Mouse (Mus musculus) monocyte, adult 59 days (primary cell): ENCODE results near the gene Palm. TPM values are rescaled to one million over a fixed set of nuclear protein-coding genes. Genes with fewer than 3 reads are reported as not detected.

Source experiments
- total RNA-seq, 2 experiments: library from RNA; stranded (reverse); gene quantifications; one replicate each; pipeline ENCODE4 v1.2.4; 2023

Gene Palm
- 10 to 100 TPM; 70.2 to 73.6 TPM for total RNA-seq

DNA sequence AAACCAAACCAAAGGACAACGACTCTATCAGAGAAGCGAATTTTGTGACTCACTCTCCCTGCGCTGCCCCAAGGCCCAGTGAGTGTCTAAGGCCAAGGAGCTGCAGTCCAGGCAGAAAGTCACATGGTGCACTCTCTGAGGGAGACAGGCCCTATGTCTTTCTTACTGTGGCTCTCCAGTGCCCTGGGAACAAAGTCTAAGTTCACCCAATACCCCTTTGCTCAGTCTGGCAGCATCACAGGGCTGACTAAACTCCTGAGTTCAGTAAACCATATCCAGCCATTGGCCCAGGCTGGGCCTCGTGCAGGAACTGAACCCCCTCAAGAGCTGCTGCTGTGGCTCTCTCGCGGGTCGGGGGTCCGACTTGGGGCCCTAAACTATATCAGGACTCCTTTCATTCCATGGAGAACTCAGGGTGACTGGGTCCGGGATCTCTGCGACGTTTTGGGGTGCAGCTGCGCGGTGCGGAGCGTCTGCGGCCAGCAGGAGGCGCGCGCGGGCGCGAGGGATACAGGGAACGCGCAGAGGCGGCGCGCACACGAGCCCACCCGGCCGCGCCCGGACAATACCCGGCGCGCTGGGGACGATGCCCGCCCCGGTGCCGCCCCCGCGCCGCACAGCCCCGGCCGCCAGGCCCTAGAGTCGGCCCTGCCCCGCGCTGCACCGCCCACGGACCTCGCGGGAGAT lies at the start of gene Palm:
Gene Palm, plus strand, starts transcription at position 522 of the 687 bp plus-strand sequence.

GRCm38 (mm10) chr10:79745898-79746773 lies 47.2 kb upstream of the Palm start, which contains the start of gene Polrmt:
TSS of gene Polrmt (minus strand) at chr10:79746581.

GRCm38 (mm10) chr10:79754856-79755516 lies 38.4 kb upstream of the Palm start, which contains the start of gene Fgf22:
TSS of gene Fgf22 (plus strand) at chr10:79755076.

DNA sequence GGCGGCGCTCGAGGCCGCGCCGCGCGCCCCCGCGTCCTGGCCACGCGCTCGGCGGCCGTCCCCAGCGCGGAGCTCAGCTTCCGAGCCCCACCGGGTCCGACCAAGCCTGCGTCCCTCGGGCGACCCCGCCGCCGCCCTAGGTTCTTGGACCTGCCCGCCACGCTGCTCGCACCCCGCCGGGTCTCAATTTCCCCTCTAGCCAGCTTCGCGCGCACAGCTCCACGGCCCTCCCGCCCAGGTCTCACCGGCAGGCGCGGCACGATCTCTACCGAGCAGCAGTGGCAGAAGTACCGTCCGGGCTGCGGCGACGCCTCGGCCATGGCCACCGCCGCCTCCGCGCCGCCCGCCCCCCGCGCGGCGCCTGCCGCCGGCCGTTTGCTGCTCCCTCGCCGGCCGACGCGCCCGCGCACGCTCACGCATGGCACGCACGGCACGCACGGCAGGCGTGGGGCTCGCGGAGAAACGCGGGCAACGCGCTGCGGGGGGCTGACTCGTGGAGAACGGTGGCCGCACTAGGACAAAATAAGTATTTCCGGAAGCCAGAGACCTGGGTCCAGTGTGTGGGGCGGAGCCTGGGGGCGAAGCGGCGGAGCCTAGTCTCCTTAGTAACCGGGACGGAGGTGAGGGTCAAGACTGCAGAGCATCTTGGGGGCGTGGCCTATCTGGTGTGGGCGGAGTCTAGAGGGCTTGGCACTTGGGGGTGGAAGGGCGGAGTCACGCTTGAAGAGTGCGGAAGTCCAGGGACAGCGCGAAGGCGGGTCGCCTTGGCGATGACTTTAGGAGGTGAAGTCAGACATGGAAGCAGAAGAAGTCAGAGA lies 26.7 kb upstream of the Palm start, which contains the start of gene Rnf126:
Gene Rnf126, minus strand, starts transcription at position 445 of the 818 bp plus-strand sequence.

DNA sequence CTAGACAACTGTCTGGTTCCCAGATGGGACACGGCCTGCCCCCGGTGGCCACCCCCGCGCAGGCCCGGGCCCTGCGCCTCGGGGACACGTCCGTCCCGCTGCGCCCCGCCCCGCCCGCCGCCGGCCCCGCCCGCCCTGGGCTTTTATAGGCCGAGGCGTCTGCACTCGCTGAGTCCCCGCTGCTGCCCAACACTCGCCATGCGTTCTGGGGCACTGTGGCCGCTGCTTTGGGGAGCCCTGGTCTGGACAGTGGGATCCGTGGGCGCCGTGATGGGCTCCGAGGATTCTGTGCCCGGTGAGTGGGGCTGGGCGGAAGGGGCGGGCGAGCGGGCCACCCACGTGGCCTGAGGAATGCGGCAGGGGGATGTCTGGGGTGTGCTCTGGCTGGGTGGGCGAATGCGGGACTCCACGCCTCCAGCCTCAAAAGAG lies 16.3 kb upstream of the Palm start, which contains the start of gene Fstl3:
Gene Fstl3, plus strand, starts transcription at position 170 of the 429 bp plus-strand sequence.

GRCm38 (mm10) chr10:79790861-79791260 lies 2.5 kb upstream of the Palm start, which contains the start of gene Prss57:
TSS of gene Prss57 (minus strand) at chr10:79790961.

DNA sequence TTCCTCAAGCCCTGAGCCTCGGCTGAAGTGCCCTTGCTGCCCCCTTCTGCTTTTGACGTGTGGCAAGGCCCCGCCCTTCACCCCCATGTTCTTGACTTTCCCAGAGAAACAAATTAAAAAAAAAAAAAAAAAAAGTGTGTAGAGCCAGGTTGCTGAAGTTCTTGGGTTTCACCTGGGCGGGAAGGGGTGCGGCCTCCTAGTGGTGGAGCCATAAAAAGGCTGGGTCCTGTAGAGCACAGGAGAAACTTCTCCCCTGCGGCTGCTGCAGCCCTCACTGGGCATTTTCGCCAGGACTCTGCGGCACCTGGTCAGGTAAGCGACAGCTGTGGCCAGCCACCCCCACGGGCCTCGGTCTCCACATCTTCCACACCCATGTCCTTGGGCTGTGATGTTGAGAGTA lies 27.4 kb downstream of the Palm start, which contains the start of gene Misp:
Gene Misp, plus strand, starts transcription at position 208 of the 400 bp plus-strand sequence.

GRCm38 (mm10) chr10:79853860-79854795 lies 60.8 kb downstream of the Palm start, which contains the start of gene Ptbp1:
TSS of gene Ptbp1 (plus strand) at chr10:79854427.

Other genes starting within 250 kb of the Palm start
- gene Mier2, start 238.4 kb upstream of the Palm start, total RNA-seq, result 10 to 100 TPM; 22.1 to 22.8 TPM
- not detected for gene Theg, start 206.2 kb upstream of the Palm start, total RNA-seq
- not detected for gene C2cd4c, start 179.5 kb upstream of the Palm start, total RNA-seq
- gene Shc2, start 155.7 kb upstream of the Palm start, total RNA-seq, result not detected
- gene Odf3l2, start 147.8 kb upstream of the Palm start, total RNA-seq, result not detected
- not detected for gene Madcam1, start 129.0 kb upstream of the Palm start, total RNA-seq
- 10 to 100 TPM; 29.6 to 35.8 TPM for gene Tpgs1, start 124.2 kb upstream of the Palm start, total RNA-seq
- 10 to 100 TPM; 64.7 to 68.6 TPM for gene Cdc34, start 111.4 kb upstream of the Palm start, total RNA-seq
- gene Gzmm, start 104.6 kb upstream of the Palm start, total RNA-seq, result 1 to 10 TPM; 2.3 to 2.7 TPM
- gene Bsg, start 89.1 kb upstream of the Palm start, total RNA-seq, result 100 to 1,000 TPM; 153 to 156 TPM
- under 1 TPM in 1 of 2 experiments, not detected in 1; 0.16 TPM for gene Hcn2, start 76.9 kb upstream of the Palm start, total RNA-seq
- gene Polrmt, start 47.0 kb upstream of the Palm start, total RNA-seq, result 10 to 100 TPM; 29.0 to 32.2 TPM
- not detected for gene Fgf22, start 38.5 kb upstream of the Palm start, total RNA-seq
- gene Rnf126, start 26.6 kb upstream of the Palm start, total RNA-seq, result 10 to 100 TPM; 42.3 to 43.1 TPM
- gene Fstl3, start 16.3 kb upstream of the Palm start, total RNA-seq, result 1 to 10 TPM; 1.2 to 2.2 TPM
- not detected for gene Prss57, start 2.6 kb upstream of the Palm start, total RNA-seq
- under 1 TPM in 1 of 2 experiments, not detected in 1; 0.49 TPM for gene Misp, start 27.4 kb downstream of the Palm start, total RNA-seq
- gene Ptbp1, start 60.9 kb downstream of the Palm start, total RNA-seq, result 100 to 1,000 TPM; 308 to 311 TPM
- 10 to 100 TPM in 1 of 2 experiments, 1 to 10 TPM in 1; 4.9 to 13.3 TPM for gene Prtn3, start 80.9 kb downstream of the Palm start, total RNA-seq
- 1 to 10 TPM; 1.5 to 5.6 TPM for gene Plppr3, start 81.1 kb downstream of the Palm start, total RNA-seq
- gene Elane, start 92.7 kb downstream of the Palm start, total RNA-seq, result 1 to 10 TPM; 1.4 to 1.7 TPM
- gene Cfd, start 97.3 kb downstream of the Palm start, total RNA-seq, result not detected
- gene Med16, start 115.4 kb downstream of the Palm start, total RNA-seq, result 10 to 100 TPM; 33.8 to 45.6 TPM
- not detected for gene Gm26602, start 117.3 kb downstream of the Palm start, total RNA-seq
- gene Kiss1r, start 123.4 kb downstream of the Palm start, total RNA-seq, result 1 to 10 TPM; 1.1 to 1.5 TPM
- gene R3hdm4, start 127.6 kb downstream of the Palm start, total RNA-seq, result 100 to 1,000 TPM; 103 to 108 TPM
- gene Arid3a, start 133.5 kb downstream of the Palm start, total RNA-seq, result 10 to 100 TPM; 72.0 to 93.0 TPM
- 10 to 100 TPM; 14.9 to 15.3 TPM for gene Wdr18, start 166.6 kb downstream of the Palm start, total RNA-seq
- gene Grin3b, start 177.1 kb downstream of the Palm start, total RNA-seq, result not detected
- gene Tmem259, start 190.8 kb downstream of the Palm start, total RNA-seq, result 100 to 1,000 TPM; 159 to 170 TPM
- 100 to 1,000 TPM; 264 to 285 TPM for gene Cnn2, start 195.0 kb downstream of the Palm start, total RNA-seq
- gene Abca7, start 202.9 kb downstream of the Palm start, total RNA-seq, result 100 to 1,000 TPM; 123 to 126 TPM
- gene Arhgap45, start 223.1 kb downstream of the Palm start, total RNA-seq, result 100 to 1,000 TPM; 445 to 469 TPM
- 10 to 100 TPM; 70.3 to 88.5 TPM for gene Polr2e, start 246.2 kb downstream of the Palm start, total RNA-seq